Mouse (Mus musculus) MEL (cell line): ENCODE results near the gene Gm5741. TPM values are rescaled to one million over a fixed set of nuclear protein-coding genes. Genes with fewer than 3 reads are reported as not detected.
"Not testable (repeated sequence)": the region's sequence is repeated elsewhere in the genome, so short reads cannot be mapped to it uniquely, and the experiment has no call there.

Experiments
- DNase-seq: peaks from one replicate; pipeline ENCODE4 v3.0.0; 2011; ENCODE audit warnings: low read depth, low spot score
- H3K27ac ChIP-seq: 2 replicates; pipeline ENCODE4 v1.5.1; 2012; ENCODE audit warnings: low read depth, mild to moderate bottlenecking, control low read depth, low read length, moderate library complexity; ENCODE audit not compliant: control insufficient read depth
- H3K27me3 ChIP-seq, 2 experiments: fragments of 150-350 bp in 1 of 2; sonication (generic) in 1 of 2; 2 replicates each; pipeline ENCODE4 v1.6.1; 2012; ENCODE audit warnings: low read length in 2 of 2, mild to moderate bottlenecking in 2 of 2, improper control_type of control experiment in 1 of 2, moderate library complexity in 1 of 2; ENCODE audit not compliant: insufficient read depth in 2 of 2, control insufficient read depth in 1 of 2
- H3K36me3 ChIP-seq, 2 experiments: 2 replicates each; pipeline ENCODE4 v1.6.1; 2012 to 2014; ENCODE audit warnings: low read length in 2 of 2, improper control_type of control experiment in 1 of 2, inconsistent platforms in 1 of 2, mild to moderate bottlenecking in 1 of 2; ENCODE audit not compliant: insufficient read depth in 2 of 2, control insufficient read depth in 1 of 2
- H3K4me1 ChIP-seq, 2 experiments: fragments of 150-350 bp in 1 of 2; sonication (generic) in 1 of 2; 2 replicates each; pipeline ENCODE4 v1.6.1; 2012; ENCODE audit warnings: low read length in 2 of 2, improper control_type of control experiment in 1 of 2, mild to moderate bottlenecking in 1 of 2; ENCODE audit not compliant: insufficient read depth in 2 of 2, control insufficient read depth in 1 of 2
- H3K4me3 ChIP-seq, 2 experiments: fragments of 150-350 bp in 1 of 2; sonication (generic) in 1 of 2; 2 replicates each; pipeline ENCODE4 v1.5.1; 2012; ENCODE audit warnings: low read depth in 2 of 2, low read length in 2 of 2, mild to moderate bottlenecking in 2 of 2, moderate library complexity in 2 of 2, control low read depth in 1 of 2, improper control_type of control experiment in 1 of 2; ENCODE audit not compliant: control insufficient read depth in 1 of 2, insufficient read depth in 1 of 2
- H3K79me2 ChIP-seq: 2 replicates; pipeline ENCODE4 v1.6.1; 2012; ENCODE audit warnings: mild to moderate bottlenecking, low read length, moderate library complexity; ENCODE audit not compliant: control insufficient read depth, poor library complexity, insufficient read depth
- H3K9ac ChIP-seq: 2 replicates; pipeline ENCODE4 v1.6.1; 2012; ENCODE audit warnings: low read depth, mild to moderate bottlenecking, control low read depth, low read length, moderate library complexity; ENCODE audit not compliant: control insufficient read depth, poor library complexity, severe bottlenecking
- H3K9me3 ChIP-seq: fragments of 150-350 bp; sonication (generic); replicated peaks from 2 replicates; pipeline ENCODE4 v1.6.1; 2012; ENCODE audit warnings: mild to moderate bottlenecking, low read length, improper control_type of control experiment, moderate library complexity; ENCODE audit not compliant: insufficient read depth
- CHD1 ChIP-seq: IDR thresholded peaks from 2 replicates; pipeline ENCODE4 v1.6.1; 2012; ENCODE audit warnings: low read depth, mild to moderate bottlenecking, inconsistent platforms, low read length, improper control_type of control experiment
- E2F4 ChIP-seq: IDR thresholded peaks from 2 replicates; pipeline ENCODE4 v1.6.1; 2011; ENCODE audit warnings: low read depth, low read length, improper control_type of control experiment, borderline replicate concordance
- ELF1 ChIP-seq: IDR thresholded peaks from 2 replicates; pipeline ENCODE4 v1.6.1; 2014; ENCODE audit warnings: low read depth, mild to moderate bottlenecking, inconsistent platforms, low read length, improper control_type of control experiment, moderate library complexity
- EP300 ChIP-seq, 2 experiments: IDR thresholded peaks; 2 replicates each; pipeline ENCODE4 v1.6.1; 2011; ENCODE audit warnings: improper control_type of control experiment in 2 of 2, low read length in 2 of 2, low read depth in 1 of 2, mild to moderate bottlenecking in 1 of 2
- ETS1 ChIP-seq: IDR thresholded peaks from 2 replicates; pipeline ENCODE4 v1.6.1; 2012; ENCODE audit warnings: low read depth, mild to moderate bottlenecking, inconsistent platforms, low read length, improper control_type of control experiment, moderate library complexity
- HCFC1 ChIP-seq: IDR thresholded peaks from 2 replicates; pipeline ENCODE4 v1.6.1; 2012; ENCODE audit warnings: low read depth, mild to moderate bottlenecking, inconsistent platforms, low read length, improper control_type of control experiment, moderate library complexity
- JUND ChIP-seq: IDR thresholded peaks from 2 replicates; pipeline ENCODE4 v1.6.1; 2011; ENCODE audit warnings: low read depth, mild to moderate bottlenecking, improper control_type of control experiment, low read length
- MAZ ChIP-seq: IDR thresholded peaks from 2 replicates; pipeline ENCODE4 v1.6.1; 2012; ENCODE audit warnings: low read depth, mild to moderate bottlenecking, inconsistent platforms, low read length, improper control_type of control experiment
- MXI1 ChIP-seq: IDR thresholded peaks from 2 replicates; pipeline ENCODE4 v1.6.1; 2011; ENCODE audit warnings: mild to moderate bottlenecking, low read depth, low read length, improper control_type of control experiment
- MYB ChIP-seq: IDR thresholded peaks from 2 replicates; pipeline ENCODE4 v1.6.1; 2011; ENCODE audit warnings: mild to moderate bottlenecking, low read depth, low read length, improper control_type of control experiment
- NELFE ChIP-seq: IDR thresholded peaks from 2 replicates; pipeline ENCODE4 v1.6.1; 2011; ENCODE audit warnings: low read depth, low read length, improper control_type of control experiment
- NRF1 ChIP-seq: IDR thresholded peaks from 2 replicates; pipeline ENCODE4 v1.6.1; 2014; ENCODE audit warnings: low read depth, mild to moderate bottlenecking, inconsistent platforms, low read length, improper control_type of control experiment, moderate library complexity; ENCODE audit not compliant: poor library complexity, insufficient read depth, severe bottlenecking
- POLR2A ChIP-seq, 2 experiments: IDR thresholded peaks; 2 replicates each; pipeline ENCODE4 v1.6.1; 2011 to 2012; ENCODE audit warnings: low read length in 2 of 2, mild to moderate bottlenecking in 2 of 2, control low read depth in 1 of 2, improper control_type of control experiment in 1 of 2, low read depth in 1 of 2, moderate library complexity in 1 of 2; ENCODE audit not compliant: control insufficient read depth in 1 of 2, insufficient read depth in 1 of 2, poor library complexity in 1 of 2
- POLR2AphosphoS5 ChIP-seq: IDR thresholded peaks from 2 replicates; pipeline ENCODE4 v1.6.1; 2012; ENCODE audit warnings: low read depth, borderline replicate concordance, mild to moderate bottlenecking, inconsistent platforms, low read length, moderate library complexity, mixed read lengths
- SIN3A ChIP-seq: IDR thresholded peaks from 2 replicates; pipeline ENCODE4 v1.6.1; 2012; ENCODE audit warnings: low read length, improper control_type of control experiment, inconsistent platforms
- SMC3 ChIP-seq: IDR thresholded peaks from 2 replicates; pipeline ENCODE4 v1.6.1; 2011; ENCODE audit warnings: low read depth, low read length, improper control_type of control experiment
- TAL1 ChIP-seq: IDR thresholded peaks from 2 replicates; pipeline ENCODE4 v1.6.1; 2012; ENCODE audit warnings: mild to moderate bottlenecking, inconsistent platforms, low read length, moderate library complexity, mixed read lengths
- TBP ChIP-seq: IDR thresholded peaks from 2 replicates; pipeline ENCODE4 v1.8.0; 2011; ENCODE audit warnings: low read depth, low read length, improper control_type of control experiment
- TCF12 ChIP-seq: IDR thresholded peaks from 2 replicates; pipeline ENCODE4 v1.6.1; 2014; ENCODE audit warnings: low read depth, mild to moderate bottlenecking, inconsistent platforms, low read length, improper control_type of control experiment, moderate library complexity
- ZC3H11A ChIP-seq: IDR thresholded peaks from 2 replicates; pipeline ENCODE4 v1.6.1; 2012; ENCODE audit warnings: low read depth, mild to moderate bottlenecking, inconsistent platforms, low read length, improper control_type of control experiment
- ZMIZ1 ChIP-seq: IDR thresholded peaks from 2 replicates; pipeline ENCODE4 v1.6.1; 2012; ENCODE audit warnings: low read depth, mild to moderate bottlenecking, inconsistent platforms, low read length, improper control_type of control experiment, moderate library complexity
- ZNF384 ChIP-seq: IDR thresholded peaks from 2 replicates; pipeline ENCODE4 v1.6.1; 2012; ENCODE audit warnings: low read depth, mild to moderate bottlenecking, inconsistent platforms, low read length, improper control_type of control experiment
- polyA plus RNA-seq, 2 experiments: library from polyadenylated mRNA; stranded (reverse) in 1 of 2; unstranded in 1 of 2; fragments of >175 nt in 1 of 2; fragments of >200 nt in 1 of 2; gene quantifications; 2 replicates each; pipeline versions ENCODE4 v1.2.1 to v1.2.4; 2012; ENCODE audit warnings: low replicate concordance in 2 of 2, low read depth in 1 of 2; ENCODE audit not compliant: insufficient read length in 2 of 2, insufficient read depth in 1 of 2, missing spikeins in 1 of 2
- total RNA-seq: library from RNA; depleted of rRNA; stranded (reverse); fragments of 300-350 nt; gene quantifications from 2 replicates; pipeline ENCODE4 v1.2.3, GENCODE M21; 2012

Gm5741 gene
- total and polyA plus RNA-seq, 3 experiments: 1.0 TPM; not detected in 2

DNA sequence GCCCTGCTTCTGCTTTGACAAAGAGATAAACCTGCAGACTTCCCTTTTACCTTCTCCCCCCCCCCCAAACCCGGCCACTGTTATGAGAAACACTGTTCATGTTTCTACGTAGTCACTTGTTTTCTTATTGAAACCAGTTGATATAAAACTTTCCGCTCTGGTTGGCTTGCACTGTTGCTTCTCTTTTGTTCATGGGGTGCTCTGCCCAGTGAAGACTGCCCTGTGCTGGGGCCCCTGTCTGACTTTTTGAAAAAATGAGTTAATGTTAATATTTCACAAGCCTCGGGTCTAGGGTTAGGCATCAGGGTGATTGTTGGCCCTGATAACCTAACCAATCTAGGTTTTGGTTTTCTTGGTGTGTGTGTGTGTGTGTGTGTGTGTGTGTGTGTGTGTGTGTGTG lies 14.4 kb upstream of the Gm5741 start:
- TF ChIP-seq EP300 (IDR thresholded peaks at IDR 0.05; ENCODE audit: low read depth in 1 of 2, low read length in 2 of 2) (peak; percentile 12 to 13; a peak in 1 of 4 replicates), ETS1 (peak; percentile 63; the same call in 1 of the 2 replicates), SIN3A (peak; percentile 36), CHD1 (0 out of 2 replicates have a peak, but pooled peaks have one; percentile 38), NELFE (peak; percentile 18; the same call in 1 of the 2 replicates), MXI1 (peak; percentile 48), ZNF384 (peak; percentile 31; the same call in 1 of the 2 replicates)
- H3K27ac ChIP-seq: peak overlapping the region; percentile 94
- peak overlapping the region in 1 of 2 experiments; percentile 46; a peak in 2 of 4 replicates for H3K4me3 ChIP-seq
- H3K79me2 ChIP-seq: peaks cover 10% of the 10 kb centered on the region
- peaks cover 8 to 30% of the 10 kb centered on the region in 2 experiments for H3K4me1 ChIP-seq
- DNase-seq: peak; percentile 77
- H3K27me3 ChIP-seq, H3K9me3 ChIP-seq: not testable (repeated sequence)
- peaks cover 2 to 19% of the 10 kb centered on the region in 2 experiments for H3K36me3 ChIP-seq
- H3K9ac ChIP-seq: peak overlapping the region; percentile 21

GRCm38 (mm10) chr8:85081216-85081555 lies 13.4 kb upstream of the Gm5741 start, which contains the start of gene Wdr83:
TSS of gene Wdr83 (minus strand) at chr8:85081306.
- peak within 1 kb of the TSS; percentile 89 for H3K9ac ChIP-seq
- peak; percentile 98 for DNase-seq
- peak within 1 kb of the TSS; percentile 97 for H3K27ac ChIP-seq
- TF ChIP-seq NELFE (peak; percentile 79), EP300 (IDR thresholded peaks at IDR 0.05; ENCODE audit: low read depth in 1 of 2, low read length in 2 of 2) (peak; percentile 14 to 20; a peak in 1 of 4 replicates), TAL1 (no peak), TCF12 (0 out of 2 replicates have a peak, but pooled peaks have one; percentile 26), SIN3A (no peak; the same call in 1 of the 2 replicates), NRF1 (no peak), TBP (0 out of 2 replicates have a peak, but pooled peaks have one; percentile 32), ELF1 (0 out of 2 replicates have a peak, but pooled peaks have one; percentile 35), MXI1 (peak; percentile 28; the same call in 1 of the 2 replicates), MYB (no peak), SMC3 (peak; percentile 13; the same call in 1 of the 2 replicates), ZMIZ1 (peak; percentile 62; the same call in 1 of the 2 replicates), HCFC1 (no peak), MAZ (peak; percentile 70; the same call in 1 of the 2 replicates), POLR2A (IDR thresholded peaks at IDR 0.05; ENCODE audit: control insufficient read depth in 1 of 2, insufficient read depth in 1 of 2, low read depth in 1 of 2, low read length in 2 of 2, poor library complexity in 1 of 2) (peak; percentile 63 to 80; a peak in 3 of 4 replicates), POLR2AphosphoS5 (no peak), JUND (no peak), E2F4 (no peak), ZC3H11A (no peak)
- peak within 1 kb of the TSS; percentile 85 to 91 for H3K4me3 ChIP-seq
- H3K4me1 ChIP-seq: peaks cover 8 to 30% of the 10 kb centered on the region in 2 experiments
- peaks cover 10% of the 10 kb centered on the region for H3K79me2 ChIP-seq
- H3K27me3 ChIP-seq: no peaks in the 10 kb centered on the region
- no peaks in the 10 kb centered on the region for H3K9me3 ChIP-seq
- peaks cover 2 to 19% of the 10 kb centered on the region in 2 experiments for H3K36me3 ChIP-seq
